Mouse (Mus musculus) embryonic facial prominence, embryonic 15.5 days (tissue): Measurements from ENCODE around the gene Creb3l4. TPM values are rescaled to one million over a fixed set of nuclear protein-coding genes. Genes with fewer than 3 reads are reported as not detected.

Experiments used
- ATAC-seq: fragments of 200-750 bp; cut with Nextera tagmentation; 2 replicates; pipeline ENCODE4 v1.8.0; 2017; ENCODE audit warnings: low read depth, moderate TSS enrichment; ENCODE audit not compliant: insufficient number of reproducible peaks, low FRiP score, low TSS enrichment
- H3K27ac ChIP-seq: fragments of 300-500 bp; sonication (generic); replicated peaks from 2 replicates; pipeline ENCODE4 v1.5.1; 2015; ENCODE audit warnings: mild to moderate bottlenecking, inconsistent platforms
- H3K27me3 ChIP-seq: fragments of 300-500 bp; sonication (generic); 2 replicates; pipeline ENCODE4 v1.6.1; 2015; ENCODE audit warnings: inconsistent platforms
- H3K36me3 ChIP-seq: fragments of 300-500 bp; sonication (generic); 2 replicates; pipeline ENCODE4 v1.6.1; 2015; ENCODE audit warnings: mild to moderate bottlenecking, inconsistent platforms
- H3K4me1 ChIP-seq: fragments of 300-500 bp; sonication (generic); 2 replicates; pipeline ENCODE4 v1.6.1; 2015; ENCODE audit warnings: inconsistent platforms
- H3K4me2 ChIP-seq: fragments of 300-500 bp; sonication (generic); replicated peaks from 2 replicates; pipeline ENCODE4 v1.6.1; 2015; ENCODE audit warnings: mild to moderate bottlenecking, inconsistent platforms
- H3K4me3 ChIP-seq: fragments of 300-500 bp; sonication (generic); replicated peaks from 2 replicates; pipeline ENCODE4 v1.5.1; 2015; ENCODE audit warnings: mild to moderate bottlenecking, inconsistent platforms
- H3K9ac ChIP-seq: fragments of 300-500 bp; sonication (generic); 2 replicates; pipeline ENCODE4 v1.6.1; 2015; ENCODE audit warnings: inconsistent platforms
- H3K9me3 ChIP-seq: fragments of 300-500 bp; sonication (generic); replicated peaks from 2 replicates; pipeline ENCODE4 v1.6.1; 2016; ENCODE audit warnings: inconsistent platforms
- WGBS: fragments of 180-500 bp; shearing (Covaris S2); methylation state at CpG from one replicate; pipeline ENCODE4 v1.1.7; 2015; 5-methylcytosine and 5-hydroxymethylcytosine counted together
- polyA plus RNA-seq: library from polyadenylated mRNA; unstranded; fragments of >200 nt; fragmentation: Nextera tagmentation; extraction: Ambion mirVana; gene quantifications from 2 replicates; pipeline ENCODE4 v1.2.1, GENCODE M21; 2015

Creb3l4 gene
- polyA plus RNA-seq, 1 experiment from 2014 or later: 6.1 TPM

DNA sequence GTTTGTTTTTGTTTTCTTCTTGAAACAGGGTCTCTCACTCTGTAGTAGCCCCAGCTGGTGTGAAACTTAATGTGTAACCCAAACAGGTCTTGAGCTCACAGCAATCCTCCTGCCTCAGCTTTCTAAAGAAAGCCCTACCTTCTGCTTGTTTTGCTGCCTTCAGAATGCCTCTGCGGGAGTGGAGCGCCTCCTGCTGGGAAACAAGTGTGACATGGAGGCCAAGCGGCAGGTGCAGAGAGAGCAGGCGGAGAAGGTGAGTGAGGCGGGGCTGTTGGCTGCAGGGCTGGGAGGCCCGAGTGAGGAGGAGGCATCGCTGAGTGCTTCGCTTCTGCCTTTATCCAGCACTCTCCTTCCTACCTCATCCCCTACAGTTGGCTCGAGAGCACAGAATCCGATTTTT, 19.0 kb downstream of the Creb3l4 start:
- Histone ChIP-seq H3K27ac (no peak overlapping the region), H3K4me2 (no peak overlapping the region), H3K4me1 (peaks cover 11% of the 10 kb centered on the region), H3K36me3 (peaks cover 25% of the 10 kb centered on the region), H3K9ac (no peak overlapping the region), H3K9me3 (no peaks in the 10 kb centered on the region), H3K27me3 (no peaks in the 10 kb centered on the region), H3K4me3 (no peak overlapping the region)
- ATAC-seq: no peak
- 79% methylated on average over 10 of the region's 10 CpGs for WGBS

DNA sequence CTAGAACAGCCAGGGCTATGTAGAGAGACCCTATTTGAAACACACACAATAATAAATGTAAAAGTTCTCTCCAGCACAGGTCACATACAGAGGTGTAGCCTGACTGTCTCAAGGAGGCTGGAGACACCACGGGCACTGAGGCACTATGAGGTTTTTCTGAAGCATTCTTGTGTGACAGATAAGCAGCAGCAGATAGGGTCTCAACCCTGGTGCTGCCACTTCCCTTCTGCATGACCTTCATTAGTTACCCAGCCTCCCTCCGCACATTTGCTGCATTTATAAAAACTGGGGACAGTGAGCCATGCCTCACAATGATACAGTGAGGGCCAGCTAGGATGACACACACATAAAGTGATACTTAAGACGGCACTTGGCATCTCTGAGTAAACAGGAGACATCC, 20.4 kb downstream of the Creb3l4 start:
- Histone ChIP-seq H3K4me2 (no peak overlapping the region), H3K27me3 (no peaks in the 10 kb centered on the region), H3K9me3 (no peaks in the 10 kb centered on the region), H3K36me3 (peaks cover 25% of the 10 kb centered on the region), H3K27ac (no peak overlapping the region), H3K4me3 (no peak overlapping the region), H3K9ac (no peak overlapping the region), H3K4me1 (peaks cover 11% of the 10 kb centered on the region)
- WGBS: 81% methylated on average over 3 of the region's 3 CpGs
- ATAC-seq: no peak

DNA sequence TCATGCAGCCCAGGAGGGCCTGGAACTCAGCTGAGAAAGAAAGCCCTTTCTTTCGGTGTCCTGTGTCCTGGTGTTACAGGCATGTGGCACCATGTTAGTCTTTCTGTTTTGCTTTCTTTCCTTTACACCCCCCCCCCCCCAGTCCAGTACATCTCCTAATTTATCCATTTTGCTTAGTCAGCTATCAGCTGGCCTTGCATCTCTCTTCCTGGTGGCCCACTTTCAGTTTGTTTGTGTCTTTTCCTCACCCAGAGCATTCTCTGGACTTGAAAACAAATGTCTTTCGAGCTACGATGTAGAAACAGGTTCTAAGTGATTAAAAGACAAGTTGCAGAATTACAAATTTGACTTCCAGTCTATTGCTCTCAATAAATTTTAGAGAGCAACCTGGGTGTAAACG, 20.9 kb downstream of the Creb3l4 start:
- Histone ChIP-seq H3K9ac (no peak overlapping the region), H3K4me3 (no peak overlapping the region), H3K9me3 (no peaks in the 10 kb centered on the region), H3K27ac (no peak overlapping the region), H3K4me2 (0 out of 2 replicates have a peak overlapping the region, but pooled peaks have one; percentile 76), H3K36me3 (peaks cover 25% of the 10 kb centered on the region), H3K4me1 (peaks cover 11% of the 10 kb centered on the region), H3K27me3 (no peaks in the 10 kb centered on the region)
- no peak for ATAC-seq
- WGBS: 92% methylated on average over 4 of the region's 4 CpGs

- Histone ChIP-seq H3K4me2 (peak overlapping the region; percentile 76), H3K27ac (peak overlapping the region; percentile 87; the same call in 1 of the 2 replicates), H3K4me3 (peak overlapping the region; percentile 57), H3K9me3 (no peaks in the 10 kb centered on the region), H3K36me3 (peaks cover 25% of the 10 kb centered on the region), H3K9ac (peak overlapping the region; percentile 44), H3K4me1 (peaks cover 11% of the 10 kb centered on the region), H3K27me3 (no peaks in the 10 kb centered on the region)
- ATAC-seq: no peak
- WGBS: 15% methylated on average over 5 of the region's 5 CpGs
Observed at GRCm38 (mm10) chr3:90221123-90221522, 22.2 kb downstream of the Creb3l4 start.

DNA sequence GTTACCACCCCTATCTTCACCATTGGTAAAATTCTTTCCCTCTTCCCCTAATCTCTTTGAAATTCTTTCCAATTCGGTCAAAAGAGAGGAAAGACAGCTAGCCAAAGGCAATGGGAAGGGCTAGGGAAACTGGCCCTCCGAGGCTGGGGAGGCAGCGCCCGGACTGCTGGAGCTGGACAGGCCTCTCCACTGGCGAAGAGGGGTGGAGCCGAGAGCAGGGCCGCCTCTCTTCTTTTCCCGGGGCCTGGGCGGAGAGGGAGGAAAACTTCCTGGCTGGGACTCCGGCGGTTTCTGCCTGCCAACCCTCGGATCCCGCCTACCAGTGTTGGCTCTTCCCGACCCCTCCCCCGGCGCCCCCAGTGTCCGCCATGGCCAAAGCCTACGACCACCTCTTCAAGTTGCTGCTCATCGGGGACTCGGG, 22.8 kb downstream of the Creb3l4 start:
- WGBS: 1% methylated on average over 20 of the region's 20 CpGs
- peak overlapping the region; percentile 57 for H3K4me3 ChIP-seq
- H3K27me3 ChIP-seq: no peaks in the 10 kb centered on the region
- peak overlapping the region; percentile 87 for H3K27ac ChIP-seq
- H3K9me3 ChIP-seq: no peaks in the 10 kb centered on the region
- peaks cover 11% of the 10 kb centered on the region for H3K4me1 ChIP-seq
- peak overlapping the region; percentile 44 for H3K9ac ChIP-seq
- H3K4me2 ChIP-seq: peak overlapping the region; percentile 76
- peaks cover 19% of the 10 kb centered on the region for H3K36me3 ChIP-seq
- peak; percentile 90 for ATAC-seq

GRCm38 (mm10) chr3:90220088-90220487, 23.2 kb downstream of the Creb3l4 start:
- Histone ChIP-seq H3K27ac (peak overlapping the region; percentile 87), H3K27me3 (no peaks in the 10 kb centered on the region), H3K9ac (peak overlapping the region; percentile 44; the same call in 1 of the 2 replicates), H3K36me3 (peaks cover 14% of the 10 kb centered on the region), H3K4me3 (peak overlapping the region; percentile 57), H3K9me3 (no peaks in the 10 kb centered on the region), H3K4me2 (peak overlapping the region; percentile 76), H3K4me1 (peaks cover 11% of the 10 kb centered on the region)
- WGBS: 10% methylated on average over 6 of the region's 6 CpGs
- ATAC-seq: no peak

DNA sequence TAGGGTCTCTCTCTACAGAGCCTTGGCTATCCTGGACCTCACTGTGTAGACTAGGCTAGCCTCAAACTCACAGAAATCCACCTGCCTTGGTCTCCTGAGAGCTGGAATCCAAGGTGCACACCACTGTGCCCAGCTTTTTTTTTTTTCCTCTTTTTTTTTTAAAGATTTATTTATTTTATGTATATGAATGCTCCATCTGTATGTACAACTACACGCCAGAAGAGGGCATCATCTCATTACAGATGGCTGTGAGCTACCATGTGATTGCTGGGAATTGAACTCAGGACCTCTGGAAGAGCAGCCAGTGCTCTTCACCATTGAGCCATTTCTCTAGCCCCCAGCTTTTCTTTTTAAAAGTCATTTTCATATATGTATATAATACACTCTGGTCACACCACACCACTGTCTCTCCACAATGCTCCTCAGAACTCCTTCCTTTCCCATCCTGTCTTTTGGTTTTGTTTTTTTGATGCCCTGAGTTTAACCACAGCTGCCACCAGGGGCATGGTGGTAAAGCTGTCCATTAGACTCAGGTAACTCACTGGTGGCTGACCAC, 27.4 kb downstream of the Creb3l4 start:
- H3K27ac ChIP-seq: no peak overlapping the region
- peaks cover 12% of the 10 kb centered on the region for H3K36me3 ChIP-seq
- H3K9me3 ChIP-seq: no peaks in the 10 kb centered on the region
- ATAC-seq: no peak
- H3K4me3 ChIP-seq: no peak overlapping the region
- H3K27me3 ChIP-seq: no peaks in the 10 kb centered on the region
- H3K4me1 ChIP-seq: peaks cover 26% of the 10 kb centered on the region
- WGBS: 33% methylated on average over 1 of the region's 1 CpGs
- no peak overlapping the region for H3K4me2 ChIP-seq
- no peak overlapping the region for H3K9ac ChIP-seq

GRCm38 (mm10) chr3:90213956-90214684, 29.2 kb downstream of the Creb3l4 start:
- peak overlapping the region; percentile 91 for H3K4me3 ChIP-seq
- no peaks in the 10 kb centered on the region for H3K27me3 ChIP-seq
- WGBS: 13% methylated on average over 12 of the region's 12 CpGs
- no peak for ATAC-seq
- H3K9ac ChIP-seq: no peak overlapping the region
- H3K9me3 ChIP-seq: no peaks in the 10 kb centered on the region
- peaks cover 22% of the 10 kb centered on the region for H3K4me1 ChIP-seq
- peak overlapping the region; percentile 92 for H3K27ac ChIP-seq
- peaks cover 26% of the 10 kb centered on the region for H3K36me3 ChIP-seq
- H3K4me2 ChIP-seq: peak overlapping the region; percentile 56

GRCm38 (mm10) chr3:90213377-90213866, 29.9 kb downstream of the Creb3l4 start, which contains the start of the genes Rps27 and Rab13:
Gene Rps27, minus strand, starts transcription at chr3:90213651.
Gene Rab13, plus strand, starts transcription at chr3:90213695.
- ATAC-seq: peak; percentile 92
- Histone ChIP-seq H3K9me3 (no peaks in the 10 kb centered on the region), H3K27me3 (no peaks in the 10 kb centered on the region), H3K4me2 (peak within 1 kb of the TSS; percentile 89), H3K9ac (peak within 1 kb of the TSS; percentile 91), H3K36me3 (peaks cover 31% of the 10 kb centered on the region), H3K4me1 (peaks cover 27% of the 10 kb centered on the region), H3K27ac (peak within 1 kb of the TSS; percentile 92), H3K4me3 (peak within 1 kb of the TSS; percentile 91)
- WGBS: 0% methylated on average over 42 of the region's 42 CpGs

GRCm38 (mm10) chr3:90212723-90213122, 30.6 kb downstream of the Creb3l4 start:
- Histone ChIP-seq H3K27ac (no peak overlapping the region; the same call in 1 of the 2 replicates), H3K4me1 (peaks cover 27% of the 10 kb centered on the region), H3K4me3 (peak overlapping the region; percentile 91), H3K9me3 (no peaks in the 10 kb centered on the region), H3K9ac (peak overlapping the region; percentile 91), H3K36me3 (peaks cover 38% of the 10 kb centered on the region), H3K27me3 (no peaks in the 10 kb centered on the region), H3K4me2 (peak overlapping the region; percentile 89)
- no peak for ATAC-seq
- 7% methylated on average over 5 of the region's 5 CpGs for WGBS
